Mouse (Mus musculus) cerebellum, postnatal 14 days (tissue): ENCODE results near the gene Ppp1r32.
A peak's percentile ranks its signal among the peaks of the same experiment; 100 is the strongest.

Experiments used
- DNase-seq, 2 experiments: peaks; one replicate each; pipeline ENCODE4 v3.0.0; 2021; ENCODE audit warnings: mixed read lengths in 2 of 2

The Ppp1r32 gene

DNA sequence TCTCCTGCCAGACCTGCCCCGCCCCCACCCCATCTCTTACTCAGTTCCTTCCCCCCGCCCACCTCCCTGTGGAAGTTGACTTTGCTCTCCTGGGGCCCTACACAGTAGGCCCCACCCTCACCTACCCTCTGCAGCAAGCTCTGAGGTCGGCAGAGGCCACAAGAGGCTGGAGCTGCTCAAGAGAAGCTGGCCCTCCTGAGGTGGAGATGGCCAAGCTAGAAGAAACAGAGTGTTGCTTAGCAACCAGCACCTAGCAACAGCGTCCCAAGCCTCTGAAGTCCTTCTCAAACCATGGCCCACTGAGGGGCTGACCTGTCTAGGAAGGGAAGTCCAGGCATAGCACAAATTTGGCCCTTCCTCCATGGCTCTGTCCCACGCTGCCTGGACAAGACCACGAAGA lies at the start of gene Ppp1r32:
Gene Ppp1r32 (minus strand): TSS at position 226 of the 400 bp plus-strand sequence.
- peak; percentile 24 to 36 for DNase-seq

DNA sequence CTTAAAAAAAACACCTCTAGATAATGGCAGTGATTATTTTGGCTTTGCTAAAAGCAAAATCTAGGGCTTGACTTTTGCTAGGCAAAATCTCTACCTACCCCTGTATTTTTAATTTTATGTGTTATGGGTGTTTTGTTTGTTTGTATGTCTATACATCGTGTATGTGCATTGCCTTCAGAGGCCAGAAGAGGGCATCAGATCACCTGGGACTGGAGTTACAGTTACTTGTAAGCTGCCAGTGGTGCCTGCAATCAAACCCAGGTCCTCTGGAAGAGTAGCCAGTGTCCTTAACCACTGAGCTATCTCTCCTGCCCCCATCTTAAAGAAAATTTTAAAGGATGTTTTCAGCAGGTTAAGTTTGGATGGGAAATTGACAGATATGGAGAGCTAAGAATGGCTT lies 47.4 kb upstream of the Ppp1r32 start:
- DNase-seq: no peak

DNA sequence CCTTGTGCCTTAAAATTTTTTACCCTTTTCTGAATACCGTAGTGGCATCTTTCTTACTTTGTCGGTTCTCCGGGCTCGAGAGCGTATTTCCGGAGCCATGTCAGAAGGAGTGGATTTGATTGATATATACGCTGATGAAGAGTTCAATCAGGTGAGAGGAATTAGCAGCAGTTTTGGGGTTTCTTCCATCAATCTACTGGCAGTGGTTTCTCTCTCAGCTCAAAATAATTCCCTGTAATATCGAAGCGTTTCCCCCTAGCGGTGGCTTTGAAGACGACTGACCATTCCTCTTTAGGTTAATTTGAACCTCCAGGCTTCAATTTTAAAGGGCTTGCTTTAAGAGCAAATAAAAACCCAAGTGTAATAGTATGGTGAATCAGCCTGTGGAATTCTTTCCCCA lies 43.2 kb upstream of the Ppp1r32 start, which contains the start of gene Sdhaf2:
Gene Sdhaf2 (minus strand): TSS at position 233 of the 400 bp plus-strand sequence.
- DNase-seq: peak; percentile 66

DNA sequence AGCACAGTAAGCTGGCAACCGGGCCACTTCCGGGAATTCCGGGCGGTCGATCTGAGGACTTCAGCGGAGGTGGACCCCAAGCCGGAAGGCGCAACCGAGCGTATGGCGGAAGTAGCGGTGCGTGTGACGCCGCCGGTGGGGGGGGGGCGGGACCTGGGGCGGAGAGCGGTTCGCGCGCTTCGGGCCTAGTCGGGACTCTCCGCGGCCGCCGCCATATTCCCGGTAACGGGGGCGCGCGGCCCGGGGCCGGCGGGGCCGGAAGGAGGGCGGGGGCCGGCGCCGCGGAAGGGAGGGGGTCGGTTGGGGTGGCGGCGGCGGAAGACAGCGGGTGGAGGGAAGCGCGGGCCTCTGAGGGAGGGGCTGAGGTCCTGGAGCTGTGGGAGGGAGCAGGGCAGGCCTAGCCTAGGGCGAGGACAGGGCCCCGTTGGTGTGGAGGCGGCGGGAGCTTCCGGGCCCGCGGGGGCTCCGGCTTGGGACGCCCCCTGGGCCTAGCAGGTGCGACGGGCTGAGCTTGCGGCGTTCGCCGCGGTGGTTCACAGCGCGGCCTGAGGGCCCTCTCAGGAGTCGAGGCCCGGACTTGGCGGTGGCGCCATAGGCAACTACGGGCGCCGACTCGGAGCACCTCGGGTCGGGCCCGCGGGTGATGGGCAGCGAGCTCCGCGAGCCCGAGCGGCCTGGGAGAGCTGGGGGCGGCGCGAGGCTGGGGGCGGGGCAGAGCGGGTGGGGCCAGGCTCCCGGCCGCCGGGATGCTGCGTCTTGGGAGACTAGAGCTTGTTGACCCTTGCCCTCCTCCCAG lies 42.6 kb upstream of the Ppp1r32 start, which contains the start of gene Cpsf7:
Gene Cpsf7 (plus strand): TSS at position 161 of the 796 bp plus-strand sequence.
- peak; percentile 92 to 94 for DNase-seq

DNA sequence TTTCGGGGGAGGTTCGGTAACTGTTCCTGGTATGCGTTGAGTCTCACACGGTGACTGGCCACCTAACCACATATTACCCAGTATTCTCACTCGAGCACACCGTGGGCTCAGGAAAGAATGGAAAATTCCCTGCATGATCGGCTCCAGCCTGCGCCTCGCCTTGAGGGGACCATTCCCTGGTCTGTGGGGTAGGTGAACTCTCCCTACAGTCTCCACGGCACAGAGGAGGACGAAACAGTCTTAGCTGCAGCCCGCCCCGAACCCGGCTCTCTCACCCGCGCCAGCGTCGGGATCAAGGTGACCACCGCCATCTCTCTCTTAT lies 42.0 kb upstream of the Ppp1r32 start:
- no peak for DNase-seq

DNA sequence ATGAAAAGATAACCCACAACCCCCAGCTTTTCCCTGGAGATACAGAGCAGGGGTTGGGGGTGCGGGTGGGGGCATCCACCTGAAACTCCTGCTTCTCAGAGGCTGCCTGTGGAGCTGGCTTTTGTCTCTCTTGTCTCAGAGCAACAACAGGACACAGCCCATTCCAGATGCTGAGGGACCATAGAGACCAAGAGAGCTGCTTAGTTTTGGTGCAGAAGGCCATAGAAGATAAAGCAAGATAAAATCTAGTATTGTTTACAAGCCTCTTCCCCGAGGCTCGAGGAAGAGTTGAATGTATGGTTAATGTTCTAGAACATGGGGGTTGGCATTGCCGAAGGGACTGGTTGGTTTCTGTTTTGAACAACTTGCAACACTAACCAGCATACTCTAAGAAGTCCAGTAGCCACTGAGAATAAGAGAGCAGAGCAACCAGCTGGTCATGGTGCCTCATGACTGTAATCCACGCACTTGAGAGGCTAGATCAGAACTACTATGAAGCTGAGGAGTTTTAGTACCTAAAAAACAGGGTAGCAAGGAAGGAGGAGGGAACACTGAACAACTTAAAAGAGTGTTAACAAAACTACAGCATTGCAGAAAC lies 40.9 kb upstream of the Ppp1r32 start:
- no peak for DNase-seq

DNA sequence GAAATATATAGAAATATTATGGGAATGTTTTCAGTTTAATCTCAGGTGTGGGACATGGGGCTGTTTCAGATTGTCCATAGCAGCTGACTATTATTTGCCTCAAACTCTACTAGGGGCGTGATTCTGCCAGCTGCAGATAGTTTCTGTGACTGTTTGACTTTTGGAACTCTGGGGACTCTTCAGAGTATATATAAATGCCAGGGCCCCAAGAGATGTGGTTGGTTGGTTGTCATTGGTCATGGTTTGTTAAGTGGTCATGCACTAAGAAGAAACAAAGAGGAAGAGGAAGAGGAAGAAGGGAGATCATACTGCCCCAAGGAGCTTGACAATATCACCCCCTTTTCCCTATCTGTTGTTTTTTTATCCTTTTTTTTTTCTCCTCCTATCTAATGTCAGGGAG lies 39.2 kb upstream of the Ppp1r32 start:
- no peak for DNase-seq

DNA sequence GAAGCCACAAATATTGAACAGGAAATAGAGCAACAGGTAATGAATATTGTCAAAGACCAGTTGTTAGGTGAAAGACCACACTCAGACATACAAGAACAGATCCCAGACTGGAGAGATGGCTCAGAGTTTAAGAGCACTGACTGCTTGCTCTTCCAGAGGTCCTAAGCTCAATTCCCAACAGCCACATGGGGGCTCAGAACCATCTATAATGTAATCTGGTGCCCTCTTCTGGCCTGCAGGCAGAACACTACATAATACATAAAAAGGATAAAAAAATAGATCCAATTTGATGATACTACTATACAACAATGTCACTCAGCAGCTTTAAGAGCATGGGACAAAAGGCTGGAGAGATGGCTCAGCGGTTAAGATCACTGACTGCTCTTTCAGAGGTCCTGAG lies 37.6 kb upstream of the Ppp1r32 start:
- peak in 1 of 2 experiments; percentile 19 for DNase-seq

DNA sequence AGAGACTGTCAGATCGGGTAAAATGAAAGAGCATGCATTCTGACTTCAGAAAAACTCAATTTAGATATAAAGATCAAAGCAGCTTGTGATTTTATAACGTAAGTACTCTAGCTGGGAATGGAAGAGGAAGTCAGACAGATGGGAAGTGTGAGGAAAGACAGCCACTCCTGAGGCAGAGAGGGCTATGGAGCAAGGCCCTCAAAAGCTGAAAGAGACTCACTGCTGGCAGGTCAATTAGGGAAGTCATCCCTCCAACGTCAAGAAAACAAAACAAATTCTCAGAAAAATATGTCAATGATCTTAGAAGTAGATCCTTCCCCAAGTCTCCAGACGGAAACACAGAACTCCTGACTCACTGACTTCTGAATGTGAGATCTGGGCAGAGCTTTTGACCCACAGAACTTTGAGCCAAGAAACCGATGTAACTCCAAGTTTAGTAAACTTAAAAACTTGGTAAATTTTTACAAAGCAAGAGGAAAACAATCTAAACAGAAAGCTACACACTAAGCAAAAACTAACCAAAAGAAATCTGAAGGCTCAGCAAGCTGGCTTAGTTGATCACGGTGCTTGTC lies 28.1 kb upstream of the Ppp1r32 start:
- no peak for DNase-seq

DNA sequence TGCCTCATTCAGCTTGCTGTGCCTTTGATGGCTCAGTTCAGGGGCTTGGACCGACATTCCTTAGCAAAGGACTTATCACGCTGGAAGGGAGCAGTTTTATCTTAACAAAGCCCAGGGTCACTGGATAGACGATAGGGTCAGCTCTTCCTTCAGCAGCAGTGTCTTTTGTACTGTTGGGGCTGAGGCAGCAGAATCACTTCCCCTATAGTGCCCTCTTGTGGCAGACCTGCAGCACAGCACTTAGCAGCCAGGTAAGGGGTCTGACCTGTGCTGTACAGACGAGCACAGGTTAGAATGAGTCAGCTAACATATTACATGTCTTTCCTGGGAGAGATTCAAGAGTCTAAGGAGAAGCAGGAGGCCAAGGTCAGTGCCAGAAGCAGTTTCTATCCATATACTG lies 19.8 kb upstream of the Ppp1r32 start:
- peak; percentile 68 to 70 for DNase-seq

DNA sequence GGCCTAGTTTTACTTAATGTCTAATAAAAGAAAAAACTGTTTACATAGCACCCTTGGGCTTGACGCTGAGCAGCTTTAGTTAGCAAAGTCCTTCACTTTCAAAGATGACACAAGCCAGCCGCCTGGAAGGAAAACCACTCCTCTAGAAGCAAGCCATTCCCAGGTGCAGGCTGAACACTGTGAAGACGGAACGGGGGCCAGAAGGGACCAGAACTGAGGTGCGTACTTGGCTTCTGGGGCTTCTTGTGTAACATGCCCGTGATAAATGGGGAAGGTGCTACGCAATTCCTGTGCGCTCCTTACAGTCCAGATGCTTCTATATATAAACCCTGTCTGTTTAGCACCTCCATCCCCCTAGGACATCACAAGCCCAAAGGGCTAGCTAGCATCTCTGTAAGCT lies 17.9 kb upstream of the Ppp1r32 start:
- DNase-seq: no peak

DNA sequence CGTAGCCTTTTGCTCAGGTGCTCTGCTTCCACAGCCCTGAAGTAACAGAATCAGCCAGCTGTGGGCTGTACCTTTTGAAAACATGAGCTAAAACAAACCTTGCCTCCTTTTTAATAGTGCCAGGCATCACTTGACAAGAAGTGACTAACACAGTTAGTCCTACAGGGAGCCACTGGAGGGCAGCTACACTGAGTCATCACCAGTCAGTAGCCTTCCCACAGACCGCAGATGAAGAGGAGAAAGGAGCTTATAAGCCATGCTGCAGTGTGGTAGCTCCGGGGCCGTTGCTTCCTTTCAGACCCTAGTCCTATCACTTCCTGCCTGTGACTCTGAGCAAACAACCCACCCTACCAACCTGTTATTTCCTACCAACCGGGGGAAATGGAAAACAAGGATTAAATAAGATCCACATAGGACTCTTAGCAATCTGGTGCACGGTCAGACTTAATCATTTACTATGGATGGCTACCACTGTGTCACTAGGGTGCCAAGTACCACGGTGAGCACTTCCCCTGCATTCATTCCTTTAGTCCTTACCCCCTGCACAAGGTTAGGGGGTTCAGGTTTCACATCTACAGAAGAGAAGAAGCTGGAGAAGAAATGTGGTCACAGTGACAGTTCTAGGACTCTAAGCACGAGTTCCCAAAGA lies 14.9 kb upstream of the Ppp1r32 start:
- DNase-seq: no peak

DNA sequence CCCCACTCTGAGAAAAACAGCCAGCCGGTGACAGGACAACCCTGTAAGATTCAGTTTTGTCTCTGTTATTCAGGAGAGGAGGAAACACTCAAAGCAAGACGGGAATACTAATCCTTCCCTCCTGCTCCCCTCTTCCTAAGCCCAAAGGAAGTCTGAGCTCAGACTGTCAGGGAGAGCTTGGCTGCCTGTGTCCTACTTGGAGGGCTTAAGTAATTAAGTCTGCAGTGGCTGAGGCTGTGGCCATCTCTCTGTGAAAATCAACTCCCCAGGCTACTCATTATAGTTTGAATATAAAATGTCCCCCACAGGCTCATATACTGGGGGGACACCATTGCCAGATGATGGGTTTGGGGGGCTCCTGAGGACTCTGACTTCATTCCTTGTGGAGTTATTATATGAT lies 14.2 kb upstream of the Ppp1r32 start:
- no peak for DNase-seq

DNA sequence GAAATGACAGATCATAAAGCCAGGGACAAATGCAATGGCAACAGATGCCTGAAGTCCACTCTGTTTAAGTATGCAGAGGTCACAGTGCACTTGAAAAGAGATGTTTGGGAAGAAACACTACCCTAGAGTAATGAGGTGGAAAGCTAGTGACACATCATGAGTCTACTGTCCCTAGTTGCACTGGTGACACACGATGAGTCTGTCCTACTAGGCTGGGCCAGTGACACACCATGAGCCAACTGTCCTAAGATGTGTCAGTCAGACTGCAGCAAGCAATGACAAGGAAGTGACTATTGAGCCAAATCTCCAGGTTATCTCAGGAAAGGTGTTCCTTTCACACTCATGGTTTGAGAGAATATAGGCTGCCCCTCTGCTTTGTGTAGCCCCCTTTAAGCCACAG lies 12.9 kb upstream of the Ppp1r32 start:
- no peak for DNase-seq

DNA sequence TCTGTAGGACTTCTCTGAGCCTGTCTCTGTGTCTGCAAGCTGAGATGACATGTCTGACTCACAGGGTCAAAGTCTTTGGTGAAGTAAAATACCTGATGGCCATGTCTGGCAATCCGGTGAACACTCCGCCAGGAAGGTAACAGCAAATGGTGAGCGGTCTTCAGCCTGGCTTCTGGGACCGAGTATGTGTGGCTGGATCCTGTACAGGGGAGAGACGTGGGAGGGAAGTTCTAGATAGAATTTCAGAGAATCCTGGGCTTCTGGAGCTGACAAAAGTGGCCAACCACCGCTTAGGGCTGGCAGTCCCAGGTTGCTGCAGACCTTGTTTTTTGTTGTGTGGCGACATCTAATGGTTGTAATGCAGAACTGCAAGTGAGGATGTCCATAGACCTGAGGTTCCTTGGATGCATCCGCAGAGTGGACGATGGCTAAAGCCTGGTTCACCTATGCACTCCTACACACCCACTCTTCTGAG lies 3.6 kb upstream of the Ppp1r32 start:
- peak; percentile 66 to 76 for DNase-seq

DNA sequence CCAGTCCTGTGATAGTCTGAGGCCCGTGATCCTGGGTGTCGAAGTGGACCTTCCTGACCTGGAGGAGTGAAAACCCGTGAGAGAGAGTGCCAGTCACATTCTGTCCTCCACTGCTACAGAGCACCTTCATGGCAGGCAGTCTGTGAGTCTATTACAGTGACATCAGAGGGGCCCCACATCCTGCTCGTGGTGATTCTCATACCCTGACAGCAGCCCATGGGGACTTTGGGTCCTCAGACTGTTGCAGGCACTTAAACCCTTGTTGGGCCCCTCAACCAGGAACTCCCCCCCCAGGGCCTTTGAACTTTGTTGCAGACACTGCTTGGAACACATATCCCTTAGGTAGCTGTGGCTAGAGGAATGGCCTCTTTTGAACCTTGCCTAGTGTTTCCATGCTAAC lies 3.2 kb downstream of the Ppp1r32 start:
- no peak for DNase-seq

DNA sequence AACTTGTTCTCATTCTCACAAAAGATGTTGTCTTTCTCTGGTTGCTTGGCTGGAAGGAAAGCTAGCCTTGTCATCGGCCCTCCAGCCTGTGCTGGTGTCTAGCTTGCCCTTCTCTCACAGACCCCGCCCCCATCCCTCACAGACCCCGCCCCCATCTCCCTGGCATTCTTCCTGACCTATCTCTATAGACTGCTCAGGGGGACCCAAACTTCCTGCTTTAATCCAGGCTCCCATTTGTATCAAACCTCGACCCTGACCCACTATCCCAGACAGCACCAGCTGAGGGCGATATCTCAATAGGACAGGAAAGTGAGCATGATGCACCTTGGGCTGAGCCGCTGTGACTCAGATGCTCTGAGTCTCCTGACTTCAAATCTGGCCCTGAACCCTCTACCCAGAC lies 8.9 kb downstream of the Ppp1r32 start:
- DNase-seq: no peak

DNA sequence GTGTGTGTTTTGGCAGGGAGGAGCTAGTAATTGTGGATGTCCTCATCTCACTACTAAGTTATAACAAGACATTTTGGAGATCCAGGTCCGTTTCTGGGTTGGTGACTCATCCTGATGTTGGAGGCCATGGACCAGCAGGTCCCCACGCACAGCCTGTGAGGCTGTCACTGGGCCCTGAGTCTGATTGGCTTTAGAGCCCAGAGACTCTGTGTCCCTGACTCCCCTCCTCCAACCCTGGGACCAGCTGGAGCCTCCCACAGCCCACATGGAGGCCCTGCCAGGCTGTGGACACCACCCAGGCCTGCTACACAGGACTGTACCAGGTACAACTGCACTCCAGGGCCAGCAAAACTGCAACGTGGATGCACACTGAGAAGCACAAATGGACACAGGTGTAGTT lies 9.8 kb downstream of the Ppp1r32 start:
- no peak for DNase-seq

DNA sequence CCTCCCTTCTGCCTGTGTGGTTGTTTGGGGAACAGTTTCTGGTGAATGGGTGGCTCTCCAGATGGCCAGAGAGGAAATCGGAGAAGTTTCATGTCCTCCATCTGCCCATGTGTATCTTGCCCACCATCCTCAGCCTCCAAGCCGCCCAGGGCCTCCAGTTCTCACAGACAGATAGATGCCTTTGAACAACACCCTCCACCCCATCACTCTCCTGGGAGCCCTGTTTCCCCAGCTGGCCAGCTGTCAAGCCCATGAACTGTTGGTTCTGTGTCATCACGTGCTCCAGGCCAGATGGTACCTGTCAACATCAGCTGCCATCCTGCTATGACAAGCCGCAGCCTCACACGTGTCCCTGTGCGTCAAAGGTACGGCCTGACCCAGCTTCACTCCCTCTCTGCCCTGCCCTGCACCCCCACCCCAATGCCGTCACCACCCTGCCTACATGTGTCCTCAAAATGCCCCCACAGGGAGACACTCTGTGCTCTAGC lies 13.5 kb downstream of the Ppp1r32 start:
- no peak for DNase-seq

DNA sequence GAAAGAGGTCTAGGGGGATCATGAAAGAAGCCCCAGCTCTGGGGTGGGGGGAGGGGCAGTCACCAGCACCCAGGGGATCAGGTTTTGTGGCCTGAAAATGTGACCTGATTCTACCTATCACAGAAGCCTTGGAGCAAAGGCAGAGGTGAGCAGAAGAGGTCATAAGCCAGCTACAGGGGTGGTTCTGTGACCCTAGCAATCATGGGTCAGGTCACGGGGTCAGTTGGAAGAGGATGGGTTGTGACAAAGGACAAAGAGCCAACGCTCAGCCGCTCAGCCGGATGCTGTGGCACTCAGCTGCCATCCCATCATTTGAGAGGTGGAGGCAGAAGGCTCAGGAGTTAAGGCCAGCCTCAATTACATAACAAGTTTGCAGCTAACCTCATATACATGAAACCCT lies 18.3 kb downstream of the Ppp1r32 start:
- DNase-seq: no peak

DNA sequence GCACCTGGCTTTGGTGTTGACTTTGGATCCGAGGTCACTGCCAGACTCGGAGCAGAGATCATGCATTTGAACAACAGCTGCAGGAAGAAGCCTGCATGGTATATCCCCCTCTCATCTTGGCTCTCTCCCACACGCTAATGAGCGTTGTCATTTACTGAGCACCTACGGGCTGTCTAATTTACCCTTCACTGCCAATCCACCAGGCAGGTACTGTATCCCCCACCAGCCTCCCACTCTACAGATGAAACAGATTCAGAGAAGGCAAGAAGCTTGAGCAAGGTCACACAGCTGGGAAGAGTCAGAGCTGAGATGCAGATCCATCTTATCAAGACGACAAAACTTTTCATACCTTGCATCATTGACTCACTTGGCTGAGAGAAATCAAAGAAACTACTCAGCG lies 21.1 kb downstream of the Ppp1r32 start:
- DNase-seq: no peak

DNA sequence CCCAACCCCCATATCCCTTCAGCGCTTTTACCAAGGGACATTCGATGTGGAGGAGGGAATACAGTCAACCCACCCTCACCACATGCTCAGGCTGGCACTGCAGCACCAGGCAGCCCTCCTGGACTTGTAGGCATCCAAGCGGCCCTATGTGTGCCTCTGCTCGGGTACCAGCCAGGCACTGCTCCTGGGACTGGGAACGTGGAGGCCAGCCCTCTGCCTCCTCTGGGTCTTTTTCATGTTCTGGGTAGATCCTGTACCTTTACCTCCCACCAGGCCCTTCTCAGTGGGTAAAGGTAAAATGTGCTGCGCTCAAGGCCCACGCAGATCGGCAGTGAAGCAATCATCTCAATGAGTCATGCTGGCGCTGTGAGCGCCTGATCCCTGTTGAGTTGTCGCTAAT lies 22.8 kb downstream of the Ppp1r32 start:
- DNase-seq: no peak

DNA sequence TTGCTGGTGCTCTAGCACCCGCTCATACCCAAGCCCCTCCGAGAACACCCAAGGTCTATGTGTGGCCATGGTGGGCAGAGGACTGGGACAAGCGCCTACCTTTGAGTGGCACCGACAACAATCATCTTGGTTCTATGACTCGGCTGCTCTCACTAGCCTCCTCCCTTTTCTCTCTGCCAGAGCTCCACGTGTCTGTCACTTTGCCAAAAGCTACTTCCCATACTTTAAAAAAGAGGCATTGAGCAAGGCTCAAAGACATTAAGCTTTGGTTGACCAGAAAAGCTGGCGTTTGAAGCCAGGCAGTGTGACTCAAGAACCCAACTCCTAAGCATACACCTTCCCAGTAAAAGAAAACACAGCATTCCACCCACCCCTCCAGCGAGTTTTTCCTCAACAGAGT lies 24.6 kb downstream of the Ppp1r32 start:
- DNase-seq: no peak

DNA sequence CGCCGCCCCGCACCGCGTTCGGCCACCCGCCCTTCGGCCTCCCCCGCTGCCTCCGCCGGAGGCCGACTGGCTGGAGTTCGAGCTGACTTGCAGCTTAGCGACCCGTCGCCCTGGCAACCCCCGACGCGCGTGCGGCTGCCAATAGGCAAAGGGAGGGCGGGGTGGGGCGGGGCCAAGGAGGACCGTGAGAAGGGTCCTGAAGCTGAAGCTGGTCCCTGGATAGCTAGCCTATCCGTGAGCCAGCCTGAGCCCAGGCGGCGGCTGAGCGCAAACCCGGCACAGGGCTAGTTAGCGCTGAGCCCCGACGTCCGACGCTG lies 25.3 kb downstream of the Ppp1r32 start:
- DNase-seq: peak; percentile 52 to 62
